Mouse (Mus musculus): ENCODE measurements around the gene Orm1.

GRCm38 (mm10) chr4:63310247-63310855 is 34.0 kb upstream of the Orm1 start:
- TF ChIP-seq CTCF (IDR thresholded peaks at IDR 0.05; ENCODE audit: low read depth) (no peak), EP300 (IDR thresholded peaks at IDR 0.05; ENCODE audit: low read depth) (no peak)
